In genomic region chr6:85206939-85207285, GRCm38 (mm10) we compare ENCODE assay signal across 10 mouse cellular contexts. TPM values are rescaled to one million over a fixed set of nuclear protein-coding genes. Genes with fewer than 3 reads are reported as not detected.
DNase-seq lines count a peak whose midpoint lies in the region; ATAC-seq and TF ChIP-seq lines count a peak whose summit lies in the region.
"Had no signal": no experiment of that assay in that cellular context is flagged by ENCODE, and none has a peak within 500 bp of the region (broad histone marks: within the 10 kb centered on the region; RNA-seq: fewer than 3 reads in every experiment).

No protein-coding gene starts in this region.

- H3K36me3 ChIP-seq in embryonic facial prominence, embryonic 11.5 days (replicated peaks; ENCODE audit: control insufficient read depth, insufficient read depth, low read depth, low read length): no peaks in the 10 kb centered on the region
- H3K36me3 ChIP-seq in intestine, embryonic 15.5 days: no peaks in the 10 kb centered on the region
- H3K36me3 ChIP-seq in heart, embryonic 12.5 days: no peaks in the 10 kb centered on the region
- H3K36me3 ChIP-seq: hindbrain, embryonic 10.5 days had no signal

- peak; percentile 34; the same call in 1 of the 2 replicates for ATAC-seq in embryonic facial prominence, embryonic 11.5 days (replicated peaks; ENCODE audit: insufficient number of reproducible peaks, low FRiP score, low TSS enrichment, low read depth)
- ATAC-seq in intestine, embryonic 15.5 days: peak; percentile 72
- ATAC-seq in heart, embryonic 12.5 days (ENCODE audit: insufficient number of reproducible peaks, low FRiP score): no peak

- no peak overlapping the region for H3K9ac ChIP-seq in embryonic facial prominence, embryonic 11.5 days (replicated peaks; ENCODE audit: low read length)
- no peak overlapping the region for H3K9ac ChIP-seq in intestine, embryonic 15.5 days
- H3K9ac ChIP-seq in heart, embryonic 12.5 days: no peak overlapping the region

- no peak overlapping the region for H3K4me2 ChIP-seq in embryonic facial prominence, embryonic 11.5 days (ENCODE audit: low read depth, low read length)
- peak overlapping the region; percentile 35 for H3K4me2 ChIP-seq in intestine, embryonic 15.5 days (replicated peaks)
- H3K4me2 ChIP-seq in heart, embryonic 12.5 days: no peak overlapping the region

- H3K27me3 ChIP-seq in embryonic facial prominence, embryonic 11.5 days (ENCODE audit: control insufficient read depth, insufficient read depth, low read length): no peaks in the 10 kb centered on the region; the same call in 1 of the 2 replicates
- H3K27me3 ChIP-seq in intestine, embryonic 15.5 days (replicated peaks): peaks cover 5% of the 10 kb centered on the region; the same call in 1 of the 2 replicates
- H3K27me3 ChIP-seq in heart, embryonic 12.5 days (replicated peaks): peaks cover 72% of the 10 kb centered on the region

- no peak overlapping the region; the same call in 1 of the 2 replicates for H3K27ac ChIP-seq in layer of hippocampus, adult 2 months
- no peak overlapping the region for H3K27ac ChIP-seq in embryonic facial prominence, embryonic 11.5 days (replicated peaks; ENCODE audit: low read depth, low read length)
- H3K27ac ChIP-seq in intestine, embryonic 15.5 days: no peak overlapping the region
- no peak overlapping the region for H3K27ac ChIP-seq in heart, embryonic 12.5 days (ENCODE audit: poor library complexity, severe bottlenecking)
- H3K27ac ChIP-seq: hindbrain, embryonic 10.5 days had no signal

- WGBS in embryonic facial prominence, embryonic 11.5 days: 39% methylated on average over 15 of the region's 15 CpGs
- 40% methylated on average over 15 of the region's 15 CpGs for WGBS in intestine, embryonic 15.5 days
- WGBS in heart, embryonic 12.5 days: 50% methylated on average over 15 of the region's 15 CpGs

- H3K9me3 ChIP-seq in embryonic facial prominence, embryonic 11.5 days (replicated peaks; ENCODE audit: control insufficient read depth, low read length): no peaks in the 10 kb centered on the region
- H3K9me3 ChIP-seq in intestine, embryonic 15.5 days: no peaks in the 10 kb centered on the region
- H3K9me3 ChIP-seq in heart, embryonic 12.5 days (replicated peaks): no peaks in the 10 kb centered on the region
- H3K9me3 ChIP-seq: hindbrain, embryonic 10.5 days had no signal

- intact Hi-C loops in heart, postnatal 36 days (cut with DNase I): no loop called here

- TF ChIP-seq CTCF in layer of hippocampus, adult 2 months (conservative IDR thresholded peaks at IDR 0.05): no peak

- H3K4me3 ChIP-seq in layer of hippocampus, adult 2 months: no peak overlapping the region
- H3K4me3 ChIP-seq in embryonic facial prominence, embryonic 11.5 days (ENCODE audit: low read depth, low read length): no peak overlapping the region
- no peak overlapping the region for H3K4me3 ChIP-seq in intestine, embryonic 15.5 days (replicated peaks)
- H3K4me3 ChIP-seq in heart, embryonic 12.5 days: no peak overlapping the region
- H3K4me3 ChIP-seq: hindbrain, embryonic 10.5 days had no signal

- H3K4me1 ChIP-seq in embryonic facial prominence, embryonic 11.5 days (ENCODE audit: control insufficient read depth, insufficient read depth, low read length): no peaks in the 10 kb centered on the region
- peaks cover 9% of the 10 kb centered on the region; the same call in 1 of the 2 replicates for H3K4me1 ChIP-seq in intestine, embryonic 15.5 days (replicated peaks)
- peaks cover 13% of the 10 kb centered on the region for H3K4me1 ChIP-seq in heart, embryonic 12.5 days (replicated peaks)

- peak; percentile 61 to 66 for DNase-seq in layer of hippocampus, adult 2 months (ENCODE audit: low spot score in 2 of 2)
- DNase-seq in layer of hippocampus, postnatal 25 days (ENCODE audit: extremely low spot score in 1 of 2, low spot score in 1 of 2): no peak
- DNase-seq in embryonic facial prominence, embryonic 11.5 days (ENCODE audit: low spot score): no peak
- DNase-seq in right cerebral cortex, adult 18-20 months: peak; percentile 46
- DNase-seq in cerebellum, adult 9-10 months: no peak
- DNase-seq in heart, postnatal 36 days: no peak
- DNase-seq: heart, adult 11 months had no signal

RNA-seq across cellular contexts. Expression of gene Emx1, which starts 19.7 kb away (rescaled TPM):
- 10 to 100 TPM; 15.9 to 20.2 TPM for total RNA-seq in layer of hippocampus, adult 2 months (2021)
- total RNA-seq in layer of hippocampus, postnatal 25 days (2021): 10 to 100 TPM; 19.5 to 20.5 TPM
- polyA plus RNA-seq in embryonic facial prominence, embryonic 11.5 days (2014; fragmentation: Nextera tagmentation; extraction: Ambion mirVana): 0.56 and 0.88 TPM in 2 replicates
- polyA plus RNA-seq in intestine, embryonic 15.5 days (2015; fragmentation: Nextera tagmentation; extraction: Ambion mirVana): not detected in 2 replicates
- polyA plus RNA-seq in heart, embryonic 12.5 days (2016; fragmentation: Nextera tagmentation; extraction: Ambion mirVana): not detected in 2 replicates
- total RNA-seq in heart, postnatal 36 days (2021): not detected

Comparison
In these comparisons a context has a peak if more than half of its experiments do, and no peak if none do; other contexts are left out.
1. DNase-seq: peak in layer of hippocampus, adult 2 months (2 of 2) and right cerebral cortex, adult 18-20 months (single experiment); none in layer of hippocampus, postnatal 25 days (0 of 2), embryonic facial prominence, embryonic 11.5 days (single experiment), cerebellum, adult 9-10 months (single experiment) and heart, postnatal 36 days (0 of 2).
2. RNA of gene Emx1, which starts 19.7 kb away (total RNA-seq): 19.5 to 20.5 TPM in layer of hippocampus, postnatal 25 days and 15.9 to 20.2 TPM in layer of hippocampus, adult 2 months; not detected in heart, postnatal 36 days; every median in the first group is over 10 times any median in the second.